Mouse (Mus musculus): ENCODE data around the gene Pik3r6. TPM values are rescaled to one million over a fixed set of nuclear protein-coding genes. Genes with fewer than 3 reads are reported as not detected.

Gene Pik3r6
- polyA plus RNA-seq, 1 experiment from 2014 or later = 11.0 TPM

DNA sequence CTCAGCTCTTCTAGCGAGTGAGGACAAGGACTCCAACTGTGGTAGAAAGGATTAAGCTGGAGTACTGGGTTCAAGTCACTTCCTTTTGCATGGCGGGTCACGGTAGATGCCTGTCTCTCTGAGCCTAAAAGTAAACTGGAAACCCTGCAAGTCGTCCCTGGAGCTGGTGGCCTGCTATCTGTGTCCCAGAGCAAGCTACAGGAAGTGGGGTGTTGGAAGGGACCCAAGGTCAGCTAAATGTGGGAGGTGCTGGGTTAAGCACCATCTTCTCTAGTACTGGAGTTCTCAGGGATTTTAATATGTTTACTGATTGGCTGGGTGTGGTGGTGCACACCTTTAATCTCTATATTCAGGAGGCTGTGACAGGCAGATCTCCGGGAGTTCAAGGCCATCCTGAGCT is 30.0 kb downstream of the Pik3r6 start:
- H3K27ac ChIP-seq = no peak overlapping the region
- WGBS (ENCODE audit: missing documents) = 70% methylated on average over 5 of the region's 5 CpGs
- no peaks in the 10 kb centered on the region for H3K79me2 ChIP-seq (ENCODE audit: inconsistent target)
- no peak overlapping the region for H3K4me3 ChIP-seq (ENCODE audit: inconsistent target)
- H3K36me3 ChIP-seq (ENCODE audit: inconsistent target) = peaks cover 88% of the 10 kb centered on the region

GRCm38 (mm10) chr11:68533971-68534475 is 31.2 kb downstream of the Pik3r6 start:
- H3K79me2 ChIP-seq (ENCODE audit: inconsistent target) = no peaks in the 10 kb centered on the region
- no peak overlapping the region for H3K4me3 ChIP-seq (ENCODE audit: inconsistent target)
- H3K36me3 ChIP-seq (ENCODE audit: inconsistent target) = peaks cover 84% of the 10 kb centered on the region
- 91% methylated on average over 6 of the region's 6 CpGs for WGBS (ENCODE audit: missing documents)
- no peak overlapping the region for H3K27ac ChIP-seq

DNA sequence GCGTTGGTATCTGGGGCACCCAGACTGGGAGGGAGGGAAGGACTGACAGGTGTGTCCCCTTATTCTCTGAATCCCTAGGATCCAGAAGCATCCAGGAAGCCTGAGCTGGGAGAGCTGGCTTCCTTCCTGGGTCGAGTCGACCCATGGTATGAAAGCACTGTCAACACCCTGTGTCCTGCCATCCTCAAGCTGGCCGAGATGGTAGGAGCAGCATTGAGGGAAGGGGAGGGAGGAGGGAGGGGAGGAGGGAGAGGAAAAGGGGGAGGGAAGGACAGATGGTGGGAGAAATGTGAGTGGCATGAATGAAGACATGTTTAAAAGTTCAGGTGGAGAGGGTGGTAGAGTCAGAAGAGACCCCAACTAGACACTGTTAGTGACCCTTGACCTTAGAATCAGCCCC is 33.2 kb downstream of the Pik3r6 start:
- WGBS (ENCODE audit: missing documents) = 79% methylated on average over 4 of the region's 4 CpGs
- no peak overlapping the region for H3K4me3 ChIP-seq (ENCODE audit: inconsistent target)
- no peaks in the 10 kb centered on the region for H3K79me2 ChIP-seq (ENCODE audit: inconsistent target)
- peaks cover 82% of the 10 kb centered on the region; the same call in 1 of the 2 replicates for H3K36me3 ChIP-seq (ENCODE audit: inconsistent target)
- H3K27ac ChIP-seq = no peak overlapping the region

DNA sequence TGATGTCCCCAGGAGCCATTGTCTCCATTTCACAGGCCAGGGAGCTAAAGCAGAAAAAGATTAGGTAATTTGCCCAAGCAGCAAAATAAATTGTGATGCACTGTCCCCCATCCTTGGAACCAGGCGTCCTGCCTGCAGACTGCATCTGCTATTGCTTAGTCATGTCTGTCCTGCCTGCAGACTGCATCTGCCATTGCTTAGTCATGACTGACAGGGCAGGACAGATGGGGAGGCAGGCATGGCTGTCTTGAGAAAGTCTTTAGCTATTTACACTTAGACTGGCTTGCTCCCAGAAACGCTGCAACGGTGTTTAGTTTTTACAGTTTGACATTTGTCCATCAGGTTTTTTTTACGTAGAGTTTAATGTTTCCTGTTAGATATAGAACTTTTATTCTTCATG is 33.6 kb downstream of the Pik3r6 start:
- H3K36me3 ChIP-seq (ENCODE audit: inconsistent target) = peaks cover 79% of the 10 kb centered on the region; the same call in 1 of the 2 replicates
- H3K27ac ChIP-seq = no peak overlapping the region
- 54% methylated on average over 4 of the region's 4 CpGs for WGBS (ENCODE audit: missing documents)
- H3K79me2 ChIP-seq (ENCODE audit: inconsistent target) = no peaks in the 10 kb centered on the region
- H3K4me3 ChIP-seq (ENCODE audit: inconsistent target) = no peak overlapping the region

DNA sequence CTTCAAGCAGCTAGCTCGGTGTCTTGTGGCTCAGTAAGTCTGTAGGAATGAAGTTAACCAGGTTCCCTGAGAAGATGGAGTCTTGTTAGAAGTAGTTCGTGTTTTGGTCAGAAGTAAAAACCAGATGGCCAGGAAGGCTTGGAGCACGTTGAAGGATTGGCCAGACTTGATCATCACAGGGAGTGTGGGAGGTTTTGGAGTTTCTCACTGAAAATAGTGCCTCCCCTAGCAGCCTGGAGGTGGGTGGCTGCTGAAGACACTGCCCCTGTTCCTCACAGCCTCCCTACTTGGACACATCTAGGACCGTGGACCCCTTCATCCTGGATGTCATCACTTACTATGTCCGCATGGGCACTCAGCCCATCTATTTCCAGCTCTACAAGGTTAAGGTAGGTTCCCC is 36.8 kb downstream of the Pik3r6 start:
- Histone ChIP-seq H3K79me2 (ENCODE audit: inconsistent target) (no peaks in the 10 kb centered on the region), H3K36me3 (ENCODE audit: inconsistent target) (peaks cover 66% of the 10 kb centered on the region)
- WGBS (ENCODE audit: missing documents) = 86% methylated on average over 5 of the region's 5 CpGs

GRCm38 (mm10) chr11:68544554-68544953 is 41.7 kb downstream of the Pik3r6 start:
- H3K36me3 ChIP-seq (ENCODE audit: inconsistent target) = peaks cover 56% of the 10 kb centered on the region
- 81% methylated on average over 6 of the region's 8 CpGs for WGBS (ENCODE audit: missing documents)
- no peak overlapping the region for H3K27ac ChIP-seq
- H3K79me2 ChIP-seq (ENCODE audit: inconsistent target) = no peaks in the 10 kb centered on the region
- H3K4me3 ChIP-seq (ENCODE audit: inconsistent target) = no peak overlapping the region

More for the DNA sequence above, 36.8 kb downstream of the Pik3r6 start:
- H3K4me3 ChIP-seq (ENCODE audit: inconsistent target) = no peak overlapping the region
- H3K27ac ChIP-seq = no peak overlapping the region

DNA sequence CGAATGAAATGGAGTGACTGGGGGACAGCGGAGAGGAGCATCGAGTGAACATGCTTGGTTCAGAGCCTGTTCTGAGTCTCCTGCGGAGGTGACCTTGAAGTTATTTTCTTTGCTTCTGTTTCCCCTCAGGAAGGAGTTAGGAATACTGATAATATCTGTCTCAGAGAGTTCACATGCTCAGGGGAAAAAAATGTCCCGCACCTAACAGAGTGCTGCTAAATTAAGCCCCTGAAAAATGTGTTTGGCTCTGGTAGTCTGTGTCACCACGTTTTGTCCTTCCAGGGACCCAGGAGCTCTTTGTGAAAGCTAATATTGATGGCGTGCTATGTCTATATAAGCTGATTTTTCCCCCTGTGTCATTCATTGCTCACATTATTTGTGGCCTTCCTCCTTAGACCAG is 42.4 kb downstream of the Pik3r6 start:
- no peak overlapping the region for H3K4me3 ChIP-seq (ENCODE audit: inconsistent target)
- H3K36me3 ChIP-seq (ENCODE audit: inconsistent target) = peaks cover 55% of the 10 kb centered on the region
- H3K27ac ChIP-seq = no peak overlapping the region
- H3K79me2 ChIP-seq (ENCODE audit: inconsistent target) = no peaks in the 10 kb centered on the region
- WGBS (ENCODE audit: missing documents) = 67% methylated on average over 7 of the region's 7 CpGs

DNA sequence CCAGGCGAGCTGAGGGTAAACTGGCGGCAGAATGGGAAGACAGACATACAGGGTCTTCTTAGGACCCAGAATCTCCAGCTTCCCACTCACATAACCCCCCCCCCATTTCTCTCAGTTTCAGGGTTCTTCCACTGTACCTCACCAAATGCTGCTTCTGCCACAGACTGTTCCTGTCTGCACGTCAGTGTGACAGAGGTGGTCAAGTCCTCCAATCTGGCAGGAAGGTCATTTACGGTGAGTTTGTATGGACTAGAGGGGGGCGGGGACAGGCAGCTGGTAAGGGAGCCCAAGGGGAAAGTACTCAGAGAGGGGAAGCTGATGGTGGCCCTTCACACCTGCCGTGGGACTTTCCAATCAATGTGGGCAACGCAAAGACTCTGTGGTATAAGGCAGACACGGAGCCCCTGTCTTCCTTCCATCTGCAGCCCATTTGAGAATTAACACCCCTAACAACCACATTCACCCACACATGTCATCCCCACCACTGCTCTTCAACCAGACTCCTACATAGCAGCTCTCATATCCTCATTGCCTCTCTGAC is 42.9 kb downstream of the Pik3r6 start:
- H3K36me3 ChIP-seq (ENCODE audit: inconsistent target) = peaks cover 55% of the 10 kb centered on the region
- H3K4me3 ChIP-seq (ENCODE audit: inconsistent target) = no peak overlapping the region
- H3K27ac ChIP-seq = no peak overlapping the region
- WGBS (ENCODE audit: missing documents) = 69% methylated on average over 8 of the region's 8 CpGs
- no peaks in the 10 kb centered on the region for H3K79me2 ChIP-seq (ENCODE audit: inconsistent target)

- Histone ChIP-seq H3K4me3 (ENCODE audit: inconsistent target) (no peak overlapping the region), H3K36me3 (ENCODE audit: inconsistent target) (peaks cover 68% of the 10 kb centered on the region), H3K27ac (no peak overlapping the region), H3K79me2 (ENCODE audit: inconsistent target) (no peaks in the 10 kb centered on the region)
- 64% methylated on average over 2 of the region's 2 CpGs for WGBS (ENCODE audit: missing documents)
These were observed 44.7 kb downstream of the Pik3r6 start for GRCm38 (mm10) chr11:68547484-68547883.

- H3K27ac ChIP-seq = no peak overlapping the region
- 58% methylated on average over 3 of the region's 3 CpGs for WGBS (ENCODE audit: missing documents)
- peaks cover 52% of the 10 kb centered on the region for H3K36me3 ChIP-seq (ENCODE audit: inconsistent target)
- no peaks in the 10 kb centered on the region for H3K79me2 ChIP-seq (ENCODE audit: inconsistent target)
- H3K4me3 ChIP-seq (ENCODE audit: inconsistent target) = no peak overlapping the region
These were observed 46.8 kb downstream of the Pik3r6 start for GRCm38 (mm10) chr11:68549597-68549996.

GRCm38 (mm10) chr11:68550358-68550757 is 47.5 kb downstream of the Pik3r6 start:
- 91% methylated on average over 4 of the region's 4 CpGs for WGBS (ENCODE audit: missing documents)
- Histone ChIP-seq H3K4me3 (ENCODE audit: inconsistent target) (no peak overlapping the region), H3K79me2 (ENCODE audit: inconsistent target) (no peaks in the 10 kb centered on the region), H3K27ac (no peak overlapping the region), H3K36me3 (ENCODE audit: inconsistent target) (peaks cover 44% of the 10 kb centered on the region)

DNA sequence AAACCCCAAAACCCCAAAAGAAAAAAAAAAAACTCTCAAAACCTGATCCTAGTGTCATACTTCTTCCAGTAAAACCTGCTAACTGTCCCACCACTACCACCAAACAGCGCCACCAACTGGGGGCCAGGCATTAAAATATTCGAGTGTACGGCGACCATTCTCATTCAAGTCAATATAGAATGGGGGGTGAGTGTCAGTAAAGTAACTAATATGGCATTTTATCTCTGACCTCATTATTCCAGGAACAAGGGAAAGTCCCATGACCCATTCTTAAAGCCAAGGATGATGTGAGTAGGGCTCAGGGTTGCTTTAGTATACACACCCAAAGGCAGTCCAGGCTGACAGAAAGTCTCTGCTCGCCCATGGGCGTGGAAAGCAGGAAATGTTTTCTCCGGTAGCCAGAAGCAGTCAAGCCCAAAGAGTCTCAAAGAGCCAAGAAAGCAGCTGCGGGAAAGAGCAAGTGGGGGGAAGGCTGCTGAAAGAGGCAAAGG is 51.2 kb downstream of the Pik3r6 start:
- Histone ChIP-seq H3K36me3 (ENCODE audit: inconsistent target) (peaks cover 38% of the 10 kb centered on the region), H3K4me3 (ENCODE audit: inconsistent target) (no peak overlapping the region), H3K27ac (no peak overlapping the region), H3K79me2 (ENCODE audit: inconsistent target) (no peaks in the 10 kb centered on the region)
- WGBS (ENCODE audit: missing documents) = 60% methylated on average over 8 of the region's 8 CpGs

DNA sequence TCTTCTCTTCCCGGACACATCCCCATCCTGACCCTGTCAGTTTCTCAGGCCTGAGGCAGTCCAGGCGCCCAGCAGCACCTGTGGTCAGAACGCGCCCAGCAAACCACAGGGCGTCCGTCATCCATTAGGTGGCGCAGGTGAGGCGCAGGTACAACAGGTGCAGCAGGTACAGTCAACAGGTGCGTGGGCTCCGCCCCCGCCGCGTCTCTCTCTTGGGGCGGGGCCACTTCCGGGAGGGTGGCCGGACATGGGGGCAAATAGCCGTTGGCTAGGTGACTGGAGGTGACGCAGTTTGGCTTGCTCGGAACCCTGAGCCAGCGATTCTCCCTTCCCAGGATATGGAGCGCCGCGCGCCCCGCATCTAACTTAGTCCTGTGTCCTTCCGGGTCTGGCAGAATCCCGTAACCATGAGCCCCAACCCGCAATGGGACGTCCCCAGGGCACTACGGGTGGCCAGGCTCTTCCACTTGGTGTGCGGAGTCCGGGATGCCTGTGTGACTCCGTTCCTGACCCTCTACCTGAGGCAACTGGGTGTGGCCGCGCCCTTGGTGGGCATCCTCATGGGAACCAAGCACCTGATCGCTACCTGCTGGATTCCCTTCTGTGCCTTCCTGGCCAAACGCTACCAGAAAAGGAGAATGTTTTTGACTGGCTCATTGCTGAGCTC is 53.2 kb downstream of the Pik3r6 start, which contains the start of gene Mfsd6l:
Gene Mfsd6l (plus strand): TSS at position 269 of the 667 bp plus-strand sequence.
- Histone ChIP-seq H3K79me2 (ENCODE audit: inconsistent target) (no peaks in the 10 kb centered on the region), H3K4me3 (ENCODE audit: inconsistent target) (no peak within 1 kb of the TSS), H3K36me3 (ENCODE audit: inconsistent target) (peaks cover 24% of the 10 kb centered on the region), H3K27ac (no peak within 1 kb of the TSS)
- 51% methylated on average over 35 of the region's 37 CpGs for WGBS (ENCODE audit: missing documents)

GRCm38 (mm10) chr11:68559546-68559945 is 56.7 kb downstream of the Pik3r6 start:
- Histone ChIP-seq H3K36me3 (ENCODE audit: inconsistent target) (0 out of 2 replicates have a peak, but pooled peaks cover 8% of the 10 kb centered on the region), H3K27ac (no peak overlapping the region), H3K79me2 (ENCODE audit: inconsistent target) (no peaks in the 10 kb centered on the region), H3K4me3 (ENCODE audit: inconsistent target) (no peak overlapping the region)
- WGBS (ENCODE audit: missing documents) = 82% methylated on average over 1 of the region's 1 CpGs

Measured in macrophage (primary cell).